Mouse (Mus musculus): ENCODE data around the gene Foxo3. TPM values are rescaled to one million over a fixed set of nuclear protein-coding genes. Genes with fewer than 3 reads are reported as not detected.
A peak's percentile ranks its signal among the peaks of the same experiment; 100 is the strongest.

Gene Foxo3
- total RNA-seq, 2 experiments from 2014 or later: 43.8 to 46.4 TPM

DNA sequence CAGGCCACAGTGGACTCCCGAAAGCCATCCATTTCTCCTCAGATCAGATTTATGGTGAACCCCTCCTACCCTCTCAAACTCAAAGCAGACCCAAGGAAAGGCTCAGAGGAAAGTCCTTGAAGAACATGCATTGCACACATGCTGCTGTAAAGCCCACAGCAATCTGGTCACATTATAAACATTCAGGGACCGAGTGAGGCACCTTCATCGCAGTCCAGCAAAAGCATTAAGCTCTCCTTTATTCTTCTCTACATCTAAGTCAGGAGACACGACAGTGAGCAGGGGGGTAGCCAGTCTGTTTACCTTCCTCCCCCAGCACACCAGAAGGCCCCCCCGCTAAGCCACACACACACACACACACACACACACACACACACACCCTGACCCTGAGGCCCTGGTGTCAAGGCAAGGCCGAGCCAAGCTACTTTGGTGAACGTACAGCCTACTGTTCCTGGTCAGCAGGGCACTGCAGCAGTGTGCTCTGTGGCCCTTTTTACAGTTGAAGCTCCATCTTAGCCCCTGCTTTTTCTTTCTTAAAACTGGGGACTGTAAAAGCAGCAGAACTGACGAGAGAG, 24.7 kb downstream of the Foxo3 start:
- DNase-seq (ENCODE audit: low spot score in 2 of 2): no peak

DNA sequence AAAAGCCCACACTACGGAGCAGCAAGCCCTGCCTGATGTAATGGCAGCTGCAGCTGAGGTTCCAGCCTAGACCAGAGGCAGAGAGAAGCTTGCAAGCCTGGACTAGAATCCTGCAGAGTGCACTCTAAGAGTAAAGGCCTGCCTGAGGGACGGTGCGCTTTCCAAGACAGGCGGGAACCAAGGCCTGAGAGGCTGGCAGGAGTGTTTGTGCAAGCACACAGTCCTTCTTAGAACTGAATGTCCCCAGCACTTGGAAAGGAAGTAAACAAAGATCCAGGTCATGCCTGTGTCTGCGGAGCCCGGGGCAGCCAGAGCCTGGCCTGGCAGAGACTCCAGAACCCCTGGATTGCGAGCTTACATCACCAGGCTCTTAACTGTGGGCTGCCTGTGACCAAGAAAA, 25.4 kb downstream of the Foxo3 start:
- peak in 1 of 2 experiments; percentile 55 for DNase-seq (ENCODE audit: low spot score in 2 of 2)

DNA sequence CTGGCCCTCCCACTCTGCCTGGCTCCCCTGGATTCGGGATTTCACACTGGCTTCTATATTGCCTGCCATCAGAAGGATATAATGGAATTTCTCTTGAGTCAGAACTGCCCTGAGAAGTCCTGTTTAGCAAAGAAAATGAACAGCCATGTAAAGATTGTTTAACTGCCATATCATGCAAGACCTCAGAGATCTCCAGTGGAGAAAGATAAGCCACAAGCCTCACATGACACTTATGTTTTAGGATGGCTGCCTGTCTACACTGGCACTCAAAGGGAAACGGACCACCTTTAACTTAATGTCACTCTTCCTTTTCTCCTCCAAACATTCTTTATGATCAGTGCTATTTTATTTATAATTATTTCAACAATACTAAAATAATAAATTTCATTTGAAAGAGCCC, 26.6 kb downstream of the Foxo3 start:
- no peak for DNase-seq (ENCODE audit: low spot score in 2 of 2)

DNA sequence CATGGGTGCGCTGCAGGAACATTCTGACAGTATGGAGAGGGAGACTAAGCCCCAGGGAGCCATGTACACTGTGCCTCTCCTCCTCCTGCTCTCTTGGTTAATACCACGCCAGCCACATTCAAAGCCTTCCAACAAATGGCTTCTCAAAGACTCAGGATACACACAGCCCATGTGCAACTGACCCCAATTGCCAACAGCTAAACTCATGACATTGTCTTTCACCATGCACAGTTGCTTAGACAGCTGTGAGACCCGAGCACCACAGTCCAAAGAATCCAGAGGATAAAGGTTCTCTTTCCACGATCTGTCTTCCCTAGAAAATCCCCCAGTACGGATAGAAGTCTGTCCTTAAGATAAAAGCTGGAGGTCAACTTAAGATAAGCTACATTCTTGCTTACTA, 27.9 kb downstream of the Foxo3 start:
- no peak for DNase-seq (ENCODE audit: low spot score in 2 of 2)

DNA sequence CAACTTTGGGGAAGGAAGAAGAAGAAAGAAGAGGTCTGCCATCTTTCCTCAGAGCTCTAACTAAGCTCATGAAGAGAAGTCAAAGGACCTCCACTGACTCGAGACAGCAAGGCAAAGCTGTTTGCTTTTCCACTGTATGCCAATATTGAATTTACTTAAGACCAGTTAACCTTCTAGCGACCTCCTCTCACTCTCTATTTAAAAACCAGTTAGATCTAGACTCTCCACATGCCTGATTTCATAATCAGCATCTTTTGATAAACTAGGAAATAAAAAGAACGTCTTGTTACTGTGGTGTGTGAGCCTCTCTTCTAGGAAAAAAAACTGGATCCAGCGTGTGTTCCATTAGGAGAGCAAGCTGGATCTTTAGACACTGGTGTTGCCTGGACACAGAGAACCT, 28.4 kb downstream of the Foxo3 start:
- DNase-seq (ENCODE audit: low spot score in 2 of 2): no peak

DNA sequence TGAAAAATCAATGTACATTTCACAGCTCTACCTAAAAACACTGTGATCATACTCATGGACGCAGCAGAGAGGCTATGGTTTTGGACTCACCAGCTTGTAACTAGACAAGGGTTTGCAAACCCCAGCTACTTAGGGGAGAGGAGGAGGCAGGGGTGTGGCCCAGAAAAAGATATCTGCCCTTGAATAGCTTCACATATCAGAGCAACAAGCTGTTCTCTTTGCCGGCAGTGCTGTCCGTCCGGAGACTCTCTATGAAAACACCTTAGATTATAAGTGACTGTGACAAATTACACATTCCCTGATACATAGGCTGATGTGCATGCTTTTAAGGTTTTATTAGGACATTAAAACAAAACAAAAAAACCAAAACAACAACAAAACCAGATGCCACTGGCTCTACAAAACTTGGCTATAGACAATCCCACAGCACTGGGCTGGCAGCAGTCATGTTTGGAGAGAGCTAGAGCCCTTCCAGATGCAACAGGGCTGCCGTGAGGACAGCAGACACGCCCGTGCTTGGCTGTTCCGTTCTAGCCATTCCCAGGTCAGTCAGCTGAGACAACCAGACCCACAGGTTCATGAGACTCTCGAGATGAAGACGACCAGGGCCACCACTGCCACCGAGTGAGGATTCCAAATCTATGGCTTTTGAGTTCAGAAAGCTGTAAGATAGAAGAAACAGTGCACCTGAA, 29.3 kb downstream of the Foxo3 start:
- no peak for DNase-seq (ENCODE audit: low spot score in 2 of 2)

DNA sequence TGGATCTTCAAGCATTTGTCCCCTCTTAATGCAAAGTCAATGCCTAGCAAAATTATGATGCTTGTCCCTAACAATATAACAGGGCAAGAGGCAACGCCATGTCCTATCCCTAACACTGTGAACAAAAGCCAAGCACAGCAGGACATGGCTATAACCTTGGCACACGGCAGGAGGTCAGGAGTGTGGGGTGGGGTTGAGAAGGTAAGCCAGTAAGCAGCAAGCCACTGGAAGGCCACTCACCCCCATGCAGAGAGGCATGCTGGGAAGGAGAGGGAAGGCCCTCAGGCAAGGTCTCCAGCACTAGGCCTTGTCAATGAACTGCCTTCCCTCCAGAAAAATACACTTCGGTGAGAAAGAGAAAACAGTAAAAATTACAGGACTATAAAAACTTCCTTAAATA, 30.1 kb downstream of the Foxo3 start:
- DNase-seq (ENCODE audit: low spot score in 2 of 2): no peak

DNA sequence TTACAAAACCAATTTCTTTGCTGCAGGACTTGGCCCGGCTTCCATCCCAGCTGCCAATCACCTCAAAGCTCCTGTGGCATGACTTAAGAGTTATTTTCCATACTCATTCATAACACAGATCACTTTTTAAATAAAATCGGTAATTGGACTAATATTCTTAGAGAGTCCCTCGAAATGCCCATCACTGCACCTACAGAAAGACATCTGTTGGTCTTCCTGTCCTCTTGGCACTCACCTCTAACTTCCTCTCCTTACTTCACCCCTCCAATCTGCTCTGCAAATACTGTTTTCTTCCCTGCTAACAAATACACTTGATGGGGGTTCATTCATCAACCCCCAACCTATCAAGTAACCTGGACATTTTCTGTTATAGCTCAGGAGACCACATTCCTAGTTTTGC, 30.9 kb downstream of the Foxo3 start:
- no peak for DNase-seq (ENCODE audit: low spot score in 2 of 2)

DNA sequence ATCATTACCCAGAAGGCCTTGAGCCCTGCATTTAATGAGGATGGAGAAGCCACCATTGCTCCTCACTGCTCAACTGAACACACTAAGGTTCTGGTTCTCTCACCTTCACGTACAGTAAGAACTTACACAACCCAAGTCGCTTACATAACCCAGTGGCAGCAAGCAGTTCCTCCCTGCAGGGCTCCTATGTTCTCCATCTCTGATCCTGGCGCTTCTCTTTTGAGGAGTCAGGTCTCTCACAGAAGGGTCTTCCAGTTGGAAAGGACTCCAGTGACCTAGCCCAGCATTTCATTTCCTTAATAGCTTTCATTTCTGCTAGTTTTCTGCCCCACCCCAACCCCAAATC, 31.3 kb downstream of the Foxo3 start:
- no peak for DNase-seq (ENCODE audit: low spot score in 2 of 2)

DNA sequence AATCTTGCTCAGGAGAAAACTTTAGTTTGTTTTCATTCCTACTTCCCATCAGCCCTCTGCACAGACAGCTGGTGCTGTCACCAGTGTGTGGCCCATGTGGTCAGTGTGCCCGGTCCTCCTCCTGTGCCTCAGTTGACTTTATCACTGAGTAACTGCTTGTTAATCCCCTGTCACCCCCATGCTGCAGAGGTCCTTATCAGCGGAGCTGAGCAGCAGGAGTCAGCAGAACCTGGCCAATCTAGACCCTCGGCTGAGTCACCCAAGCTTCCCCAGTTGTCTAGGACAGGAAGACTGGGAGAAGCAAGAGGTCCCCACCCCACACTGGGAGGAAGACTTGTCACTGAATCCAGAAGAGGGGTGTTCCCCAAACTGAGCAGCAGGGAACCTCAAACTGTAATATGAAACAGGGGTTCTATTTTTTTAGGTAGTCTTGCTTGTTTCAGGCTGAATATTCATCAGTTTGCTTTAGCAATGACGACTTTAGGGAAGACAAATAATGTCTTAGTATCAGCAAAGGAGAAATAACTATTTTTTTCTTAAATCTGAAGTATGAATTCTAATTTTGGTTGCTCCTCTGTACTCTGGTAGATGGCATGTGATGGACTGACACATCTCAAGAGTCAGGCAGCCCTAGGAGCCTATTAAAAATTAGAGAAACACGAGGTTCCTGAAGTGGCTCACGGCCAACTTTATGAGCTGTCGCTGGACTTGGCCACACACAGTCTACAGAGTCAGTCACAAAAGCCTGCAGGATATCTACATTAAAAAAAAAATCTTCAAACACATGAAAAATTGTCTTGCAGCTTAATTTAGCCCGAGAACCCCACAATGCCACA, 31.9 kb downstream of the Foxo3 start:
- no peak for DNase-seq (ENCODE audit: low spot score in 2 of 2)

DNA sequence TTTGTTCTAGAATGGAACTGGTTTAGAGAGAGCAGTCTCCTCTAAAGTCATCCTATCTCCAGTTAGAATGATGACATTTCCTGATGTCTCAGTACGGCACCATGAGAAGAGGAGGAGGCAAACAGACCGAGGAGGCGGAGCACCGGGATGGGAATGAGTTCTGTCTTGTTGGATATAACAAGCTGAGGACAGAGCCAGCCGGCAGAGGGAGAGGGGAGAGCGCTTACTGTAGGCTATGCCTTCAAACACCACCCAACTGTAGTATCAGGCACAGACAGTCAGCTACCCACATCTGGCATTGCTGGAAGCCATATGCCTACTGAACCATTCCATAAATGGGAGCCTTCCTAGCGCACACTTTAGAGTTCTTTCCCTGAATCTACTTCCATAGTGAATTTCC, 32.6 kb downstream of the Foxo3 start:
- no peak for DNase-seq (ENCODE audit: low spot score in 2 of 2)

DNA sequence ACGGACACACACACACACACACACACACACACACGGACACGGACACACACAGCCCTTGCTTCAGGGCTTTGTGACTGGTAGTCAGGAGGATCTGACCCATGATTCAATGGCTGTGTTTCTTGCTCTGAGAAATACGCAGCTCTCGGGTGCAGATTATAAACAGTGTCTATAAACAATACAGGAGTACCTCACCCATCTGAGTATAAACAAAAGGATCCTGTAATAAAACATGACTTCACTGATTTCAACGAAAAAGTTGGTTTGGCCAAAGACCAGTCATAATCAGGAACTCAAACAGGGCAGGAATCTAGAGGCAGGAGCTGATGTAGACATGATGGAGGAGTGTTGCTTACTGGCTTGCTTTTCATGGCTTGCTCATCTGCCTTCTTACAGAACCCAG, 34.1 kb downstream of the Foxo3 start:
- no peak for DNase-seq (ENCODE audit: low spot score in 2 of 2)

DNA sequence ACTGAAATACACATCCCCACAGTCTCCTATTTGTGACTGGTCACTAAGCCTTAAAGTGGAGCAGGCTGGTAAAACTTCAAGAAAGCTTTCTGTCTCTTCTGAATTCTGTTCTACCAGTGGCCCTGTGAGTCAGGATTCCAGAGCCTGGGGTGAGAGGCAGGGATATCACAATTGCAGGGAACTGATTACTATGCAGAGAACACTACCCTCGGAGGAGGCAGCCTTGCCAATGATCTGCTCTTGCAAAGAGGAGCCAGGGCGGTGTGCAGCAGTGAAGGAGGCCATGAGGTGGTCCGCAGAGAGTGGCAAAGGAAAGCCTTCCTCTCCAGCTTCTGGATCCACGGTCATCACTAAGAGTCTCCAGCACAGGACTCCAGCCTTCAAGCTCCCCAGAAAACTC, 34.8 kb downstream of the Foxo3 start:
- DNase-seq (ENCODE audit: low spot score in 2 of 2): no peak

DNA sequence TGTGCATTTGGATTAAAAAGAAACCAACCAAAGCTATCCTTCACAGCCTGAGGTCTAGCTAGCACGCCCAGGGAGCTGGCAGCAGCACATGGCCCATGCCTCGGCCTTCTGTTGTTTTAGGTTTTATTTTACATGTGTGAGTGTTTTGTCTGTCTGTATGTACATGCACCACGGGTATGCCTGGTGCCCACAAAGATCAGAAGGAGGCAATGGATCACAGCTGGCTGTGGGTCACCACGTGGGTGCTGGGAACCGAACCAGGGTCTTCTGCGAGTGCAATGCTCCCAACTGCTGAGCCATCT, 36.8 kb downstream of the Foxo3 start:
- DNase-seq (ENCODE audit: low spot score in 2 of 2): no peak

DNA sequence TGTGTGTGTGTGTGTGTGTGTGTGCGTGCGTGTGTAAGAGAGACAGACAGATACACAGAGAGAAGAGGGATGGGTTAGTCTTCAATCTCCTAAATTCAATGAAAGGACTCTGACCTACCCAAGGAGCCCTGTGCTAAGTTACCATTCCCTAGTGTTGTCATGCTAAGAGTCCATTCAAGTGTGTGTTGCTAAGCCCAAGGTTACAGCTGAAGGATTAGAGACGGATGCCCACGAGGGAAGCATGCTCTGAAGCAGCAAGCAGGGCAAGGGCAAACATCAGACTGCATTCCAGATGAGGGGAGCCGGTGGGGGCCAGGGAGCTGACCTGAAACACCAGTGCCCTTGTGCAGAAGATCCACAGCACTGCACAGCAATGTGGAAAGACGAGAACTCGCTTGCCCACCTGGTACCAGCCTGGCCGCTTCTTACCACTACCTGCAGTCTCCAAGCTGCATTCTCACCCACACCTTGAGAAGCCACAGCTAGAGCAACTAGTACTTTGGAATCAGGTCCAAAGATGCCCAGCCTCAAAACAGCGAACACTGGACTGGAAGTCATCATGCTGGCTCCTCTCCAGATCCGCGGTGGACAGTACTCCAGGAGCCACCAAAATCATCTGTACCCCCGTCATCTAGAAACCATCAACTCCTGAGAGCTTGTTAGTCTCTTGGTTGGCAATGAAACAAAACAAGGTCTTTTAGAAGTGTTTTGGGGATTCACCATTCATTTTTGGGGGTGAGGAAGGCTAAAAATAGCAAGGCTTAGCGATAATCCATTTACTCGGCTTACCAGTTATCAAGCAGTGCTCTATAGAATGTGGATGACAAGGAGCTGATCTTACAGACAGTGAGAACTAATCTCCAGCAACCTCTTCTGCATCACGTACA, 37.4 kb downstream of the Foxo3 start:
- no peak for DNase-seq (ENCODE audit: low spot score in 2 of 2)

DNA sequence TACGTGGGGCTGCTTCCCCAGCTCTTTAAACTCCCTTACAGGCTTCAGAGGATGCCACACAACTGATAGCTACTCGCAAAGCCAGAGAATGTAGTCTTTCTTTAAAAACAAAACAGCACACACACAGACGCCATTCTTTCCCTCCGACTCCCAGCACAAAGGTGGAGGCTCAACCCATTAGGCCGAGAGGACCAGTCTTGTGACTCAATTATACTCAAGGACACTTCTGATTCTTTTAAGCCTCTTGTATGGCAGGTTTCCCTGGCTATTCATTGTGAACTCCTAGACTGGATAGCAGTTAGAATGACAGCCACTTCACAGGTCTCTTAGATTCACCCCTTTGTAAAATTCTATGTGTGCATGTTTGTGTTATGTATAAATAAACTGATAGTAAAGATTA, 38.3 kb downstream of the Foxo3 start:
- DNase-seq (ENCODE audit: low spot score in 2 of 2): no peak

DNA sequence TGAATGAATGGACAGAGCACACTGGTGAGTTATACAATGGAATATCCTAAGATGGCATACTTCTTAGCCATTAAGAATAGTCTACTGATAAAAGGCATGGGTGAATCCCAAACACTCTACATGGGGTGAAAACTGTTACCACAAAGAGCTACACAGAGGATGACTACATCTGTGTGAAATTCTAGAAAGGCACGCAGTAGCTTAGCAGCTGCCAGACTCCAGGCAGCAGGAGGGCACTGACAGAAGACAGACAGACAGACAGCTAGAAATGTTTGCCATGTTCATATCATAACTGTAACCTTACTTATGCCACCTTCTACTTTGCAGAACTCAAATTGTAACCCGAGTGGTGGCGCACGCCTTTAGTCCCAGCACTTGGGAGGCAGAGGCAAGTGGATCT, 39.0 kb downstream of the Foxo3 start:
- DNase-seq (ENCODE audit: low spot score in 2 of 2): no peak

DNA sequence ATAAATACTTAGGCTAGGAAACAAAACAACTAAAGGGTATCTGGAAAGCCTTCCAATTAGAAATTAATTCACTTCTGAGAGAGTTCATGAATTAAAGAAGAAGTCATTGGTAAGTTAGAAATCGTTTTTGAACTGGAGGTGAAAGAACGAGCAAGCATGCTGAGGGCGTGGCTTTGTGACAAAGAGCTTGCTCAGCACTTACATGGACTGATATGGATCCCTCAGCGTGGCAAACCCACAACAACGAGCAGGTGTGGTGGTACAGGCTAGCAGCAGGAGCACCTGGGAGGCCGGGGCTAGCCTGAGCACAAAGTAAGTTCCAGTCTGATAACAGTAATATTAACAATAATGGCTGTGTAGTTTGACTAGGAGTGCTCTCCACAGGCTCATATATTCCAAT, 41.2 kb downstream of the Foxo3 start:
- DNase-seq (ENCODE audit: low spot score in 2 of 2): no peak

DNA sequence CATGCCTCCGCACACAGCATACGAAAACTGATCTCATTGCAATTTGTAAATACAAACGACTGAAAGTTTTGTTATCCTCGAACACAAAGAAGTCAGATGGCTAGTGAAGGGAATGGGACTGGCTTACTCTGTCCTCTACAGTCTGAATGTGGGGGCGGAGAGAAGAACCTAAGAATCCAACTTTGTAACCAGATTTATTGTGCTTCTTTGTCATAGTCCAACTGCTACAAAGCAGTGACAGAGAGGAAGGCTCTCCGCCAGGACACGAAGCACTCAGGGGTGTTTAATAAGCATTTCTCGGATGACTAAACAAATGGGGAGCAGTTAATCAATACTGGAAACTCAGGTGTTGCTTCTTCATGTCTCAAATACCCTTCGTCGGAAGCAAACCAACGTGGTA, 43.6 kb downstream of the Foxo3 start:
- no peak for DNase-seq (ENCODE audit: low spot score in 2 of 2)

DNA sequence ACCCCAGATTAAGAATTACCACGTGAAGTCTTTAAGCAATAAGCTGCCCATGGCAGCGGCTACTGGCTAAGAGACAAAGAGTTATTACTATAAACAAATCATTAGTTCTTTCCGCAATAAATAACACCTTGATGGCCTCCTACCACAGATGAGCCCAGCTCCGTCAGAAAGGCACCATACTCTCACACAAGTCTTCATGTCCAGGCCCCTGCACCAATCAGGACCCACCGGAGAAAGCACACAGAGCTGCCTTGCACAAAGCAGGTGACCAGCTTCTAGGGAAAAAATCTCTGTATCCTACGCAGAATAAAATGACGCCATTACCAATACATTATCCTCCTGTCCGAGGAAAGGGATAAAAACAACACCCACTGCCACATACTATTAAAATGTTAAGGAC, 44.7 kb downstream of the Foxo3 start:
- DNase-seq (ENCODE audit: low spot score in 2 of 2): no peak

DNA sequence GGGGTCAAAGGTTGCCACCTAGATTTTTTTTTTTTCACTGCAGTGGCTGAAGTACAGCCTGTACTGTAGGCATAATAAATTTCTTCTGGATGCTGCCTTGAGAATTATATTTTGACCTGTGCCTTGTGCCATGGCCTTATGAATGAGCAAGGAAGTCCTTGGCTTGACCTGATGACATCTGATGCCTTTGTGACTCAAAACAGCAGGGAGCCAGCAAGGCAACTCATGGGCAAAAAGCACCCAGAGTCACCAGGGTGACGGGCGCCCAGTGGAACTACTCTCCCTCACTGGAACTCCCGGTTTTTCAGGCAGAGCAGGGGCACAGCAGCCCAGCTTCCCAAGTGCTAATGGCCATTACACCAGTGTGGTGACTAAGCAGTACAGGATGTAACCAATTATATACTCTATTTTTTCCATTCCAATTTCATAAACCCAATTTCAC, 45.4 kb downstream of the Foxo3 start:
- no peak for DNase-seq (ENCODE audit: low spot score in 2 of 2)
